Mouse (Mus musculus) heart, embryonic 16.5 days (tissue): ENCODE data around the gene Kcnj12. TPM values are rescaled to one million over a fixed set of nuclear protein-coding genes. Genes with fewer than 3 reads are reported as not detected.

Experiments
- ATAC-seq: fragments of 200-750 bp; cut with Nextera tagmentation; replicated peaks from 2 replicates; pipeline ENCODE4 v1.8.0; 2017; ENCODE audit warnings: moderate number of reproducible peaks; ENCODE audit not compliant: insufficient read depth, low FRiP score; ENCODE audit errors: extremely low read depth
- H3K27ac ChIP-seq: fragments of 300-500 bp; sonication (generic); 2 replicates; pipeline ENCODE4 v1.5.1; 2014; ENCODE audit warnings: mild to moderate bottlenecking, low read length, control low read depth, moderate library complexity
- H3K27me3 ChIP-seq: fragments of 300-500 bp; sonication (generic); 2 replicates; pipeline ENCODE4 v1.6.1; 2014; ENCODE audit warnings: low read length, mixed read lengths; ENCODE audit not compliant: control insufficient read depth, insufficient read depth
- H3K36me3 ChIP-seq: fragments of 300-500 bp; sonication (generic); 2 replicates; pipeline ENCODE4 v1.6.1; 2014; ENCODE audit not compliant: control insufficient read depth, insufficient read depth
- H3K4me1 ChIP-seq: fragments of 300-500 bp; sonication (generic); 2 replicates; pipeline ENCODE4 v1.6.1; 2014; ENCODE audit warnings: low read length, mixed read lengths; ENCODE audit not compliant: control insufficient read depth, insufficient read depth
- H3K4me2 ChIP-seq: fragments of 300-500 bp; sonication (generic); 2 replicates; pipeline ENCODE4 v1.6.1; 2014; ENCODE audit warnings: low read depth, mild to moderate bottlenecking, control low read depth, low read length
- H3K4me3 ChIP-seq: fragments of 300-500 bp; sonication (generic); 2 replicates; pipeline ENCODE4 v1.5.1; 2014; ENCODE audit warnings: mild to moderate bottlenecking, control low read depth, low read length
- H3K9ac ChIP-seq: fragments of 300-500 bp; sonication (generic); 2 replicates; pipeline ENCODE4 v1.6.1; 2014; ENCODE audit warnings: low read length, control low read depth
- H3K9me3 ChIP-seq: fragments of 300-500 bp; sonication (generic); replicated peaks from 2 replicates; pipeline ENCODE4 v1.6.1; 2016; ENCODE audit warnings: low read length; ENCODE audit not compliant: control insufficient read depth
- WGBS: fragments of 180-500 bp; shearing (Covaris S2); extraction: QIAGEN DNeasy Blood & Tissue Kit; methylation state at CpG from one replicate; pipeline ENCODE4 v1.1.7; 2014; 5-methylcytosine and 5-hydroxymethylcytosine counted together
- polyA plus RNA-seq: library from polyadenylated mRNA; unstranded; fragments of >200 nt; fragmentation: Nextera tagmentation; extraction: Ambion mirVana; gene quantifications from 2 replicates; pipeline ENCODE4 v1.2.1, GENCODE M21; 2015

Gene Kcnj12
- polyA plus RNA-seq, 1 experiment from 2014 or later, result 5.7 TPM

GRCm38 (mm10) chr11:61021676-61022549, 451 bp upstream of the Kcnj12 start:
- Histone ChIP-seq H3K4me1 (peaks cover 30% of the 10 kb centered on the region), H3K9me3 (no peaks in the 10 kb centered on the region), H3K27ac (peak overlapping the region; percentile 60), H3K4me3 (peak overlapping the region; percentile 67), H3K36me3 (no peaks in the 10 kb centered on the region), H3K27me3 (peaks cover 51% of the 10 kb centered on the region), H3K9ac (peak overlapping the region; percentile 81), H3K4me2 (peak overlapping the region; percentile 74)
- peak; percentile 7; the same call in 1 of the 2 replicates for ATAC-seq
- WGBS, result 3% methylated on average over 68 of the region's 68 CpGs

DNA sequence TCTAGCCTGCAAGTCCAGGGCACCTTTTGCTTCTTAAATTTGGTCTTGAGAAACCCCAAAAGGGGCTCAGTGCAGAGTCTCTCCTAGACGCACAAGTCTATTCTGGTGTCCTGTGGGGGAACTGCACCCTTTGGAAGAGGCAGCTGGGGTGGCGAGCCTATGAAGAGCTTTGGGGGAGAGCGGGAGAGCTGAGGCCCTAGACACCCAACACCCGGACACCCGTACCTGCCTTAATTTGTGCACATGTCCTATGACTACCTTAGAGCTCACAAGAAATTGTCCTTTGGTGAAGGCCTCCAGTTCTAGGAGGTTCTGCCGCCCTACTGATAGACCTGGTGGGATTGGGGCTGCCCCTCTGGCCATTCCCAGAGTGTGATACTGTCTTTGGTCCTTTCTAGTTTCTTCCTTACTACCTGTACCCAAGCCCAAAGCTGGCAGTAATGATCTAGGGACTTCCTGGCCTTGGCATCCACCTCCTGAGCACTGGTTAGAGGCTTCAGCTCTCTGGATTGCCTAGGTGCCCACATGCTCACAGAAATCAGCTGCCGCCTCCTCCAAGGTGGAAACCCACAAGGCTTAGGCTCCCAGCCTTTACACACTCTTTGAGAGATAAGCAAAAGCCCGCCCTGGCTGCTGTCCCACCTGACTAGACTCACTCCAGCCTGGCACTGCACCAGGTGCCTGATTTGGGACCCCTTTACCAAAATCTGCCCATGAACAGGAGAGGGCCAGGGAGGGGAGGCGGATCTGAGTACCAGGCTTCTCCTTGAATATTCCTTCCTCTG, 1.2 kb downstream of the Kcnj12 start:
- ATAC-seq, result no peak
- peaks cover 30% of the 10 kb centered on the region for H3K4me1 ChIP-seq

GRCm38 (mm10) chr11:61024388-61024787, 2.0 kb downstream of the Kcnj12 start:
- Histone ChIP-seq H3K4me3 (no peak overlapping the region), H3K36me3 (no peaks in the 10 kb centered on the region), H3K4me2 (no peak overlapping the region), H3K9me3 (no peaks in the 10 kb centered on the region), H3K27me3 (peaks cover 50% of the 10 kb centered on the region), H3K4me1 (peaks cover 38% of the 10 kb centered on the region), H3K27ac (peak overlapping the region; percentile 95), H3K9ac (no peak overlapping the region)
- ATAC-seq, result no peak
- 82% methylated on average over 6 of the region's 6 CpGs for WGBS

More for the DNA sequence above, 1.2 kb downstream of the Kcnj12 start:
- H3K27me3 ChIP-seq, result peaks cover 51% of the 10 kb centered on the region
- no peaks in the 10 kb centered on the region for H3K36me3 ChIP-seq
- peak overlapping the region; percentile 67 for H3K4me3 ChIP-seq
- H3K27ac ChIP-seq, result no peak overlapping the region
- H3K9me3 ChIP-seq, result no peaks in the 10 kb centered on the region
- 56% methylated on average over 9 of the region's 9 CpGs for WGBS
- H3K9ac ChIP-seq, result peak overlapping the region; percentile 81
- peak overlapping the region; percentile 74 for H3K4me2 ChIP-seq

DNA sequence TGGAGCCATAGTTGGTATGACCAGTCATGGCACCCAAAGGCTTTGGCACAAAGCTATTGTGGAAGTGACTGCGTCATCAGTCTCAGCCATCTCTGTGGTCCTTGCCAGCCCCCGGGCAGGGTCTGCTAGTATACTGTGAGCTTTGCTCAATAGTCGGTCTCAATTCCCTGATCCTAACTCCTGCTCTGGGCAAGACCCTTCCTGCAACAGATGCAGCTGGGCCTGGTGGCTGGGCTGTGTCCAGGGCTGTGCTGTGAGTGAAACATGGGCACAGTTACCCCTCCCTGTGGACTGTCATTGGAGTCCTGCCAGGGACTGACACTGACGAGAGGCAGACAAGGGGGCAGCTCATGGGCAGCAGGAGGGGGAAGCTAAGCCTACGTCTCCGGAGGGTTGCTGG, 2.6 kb downstream of the Kcnj12 start:
- Histone ChIP-seq H3K9ac (no peak overlapping the region), H3K27ac (peak overlapping the region; percentile 95), H3K27me3 (peaks cover 45% of the 10 kb centered on the region), H3K4me3 (no peak overlapping the region), H3K4me1 (peaks cover 39% of the 10 kb centered on the region), H3K4me2 (peak overlapping the region; percentile 46), H3K9me3 (no peaks in the 10 kb centered on the region), H3K36me3 (no peaks in the 10 kb centered on the region)
- ATAC-seq, result peak; percentile 68
- WGBS, result 47% methylated on average over 6 of the region's 6 CpGs

- Histone ChIP-seq H3K4me2 (peak overlapping the region; percentile 46), H3K9me3 (no peaks in the 10 kb centered on the region), H3K36me3 (no peaks in the 10 kb centered on the region), H3K9ac (peak overlapping the region; percentile 0; the same call in 1 of the 2 replicates), H3K27me3 (peaks cover 40% of the 10 kb centered on the region), H3K27ac (peak overlapping the region; percentile 95), H3K4me3 (no peak overlapping the region), H3K4me1 (peaks cover 39% of the 10 kb centered on the region)
- ATAC-seq, result peak; percentile 57
- 33% methylated on average over 7 of the region's 7 CpGs for WGBS
Measured at GRCm38 (mm10) chr11:61025594-61025993, 3.2 kb downstream of the Kcnj12 start.

GRCm38 (mm10) chr11:61026381-61026780, 4.0 kb downstream of the Kcnj12 start:
- no peaks in the 10 kb centered on the region for H3K36me3 ChIP-seq
- no peak overlapping the region for H3K9ac ChIP-seq
- H3K27ac ChIP-seq, result peak overlapping the region; percentile 95
- WGBS, result 85% methylated on average over 6 of the region's 6 CpGs
- no peak overlapping the region for H3K4me3 ChIP-seq
- H3K27me3 ChIP-seq, result peaks cover 32% of the 10 kb centered on the region
- H3K4me1 ChIP-seq, result peaks cover 39% of the 10 kb centered on the region
- no peak overlapping the region for H3K4me2 ChIP-seq
- ATAC-seq, result no peak
- H3K9me3 ChIP-seq, result no peaks in the 10 kb centered on the region

GRCm38 (mm10) chr11:61027160-61027559, 4.8 kb downstream of the Kcnj12 start:
- Histone ChIP-seq H3K27ac (no peak overlapping the region; the same call in 1 of the 2 replicates), H3K9ac (no peak overlapping the region), H3K4me3 (no peak overlapping the region), H3K36me3 (no peaks in the 10 kb centered on the region), H3K4me2 (no peak overlapping the region), H3K27me3 (peaks cover 25% of the 10 kb centered on the region), H3K9me3 (no peaks in the 10 kb centered on the region), H3K4me1 (peaks cover 39% of the 10 kb centered on the region)
- no peak for ATAC-seq
- WGBS, result 87% methylated on average over 4 of the region's 4 CpGs

GRCm38 (mm10) chr11:61028211-61028950, 6.0 kb downstream of the Kcnj12 start:
- WGBS, result 48% methylated on average over 11 of the region's 11 CpGs
- Histone ChIP-seq H3K9ac (no peak overlapping the region), H3K36me3 (no peaks in the 10 kb centered on the region), H3K4me2 (no peak overlapping the region), H3K9me3 (no peaks in the 10 kb centered on the region), H3K27ac (peak overlapping the region; percentile 73), H3K4me1 (peaks cover 37% of the 10 kb centered on the region), H3K27me3 (peaks cover 12% of the 10 kb centered on the region), H3K4me3 (no peak overlapping the region)
- ATAC-seq, result peak; percentile 34; the same call in 1 of the 2 replicates
